Mouse (Mus musculus) stomach, postnatal 0 days (tissue): ENCODE data around the gene Kcnj16.

Experiments
- CTCF ChIP-seq: IDR thresholded peaks from 2 replicates; pipeline ENCODE4 v1.5.1; 2016; ENCODE audit warnings: antibody characterized with exemption, low read depth, mild to moderate bottlenecking, moderate library complexity
- EP300 ChIP-seq: optimal IDR thresholded peaks from 2 replicates; pipeline ENCODE3; 2016; ENCODE audit warnings: antibody characterized with exemption

GRCm38 (mm10) chr11:110935699-110936098 lies 32.1 kb upstream of the Kcnj16 start:
- no peak for TF ChIP-seq CTCF
- no peak for TF ChIP-seq EP300
